Mouse (Mus musculus) CH12.LX (cell line): ENCODE measurements around the gene Selenov. TPM values are rescaled to one million over a fixed set of nuclear protein-coding genes. Genes with fewer than 3 reads are reported as not detected.
"Not testable (repeated sequence)": the region's sequence is repeated elsewhere in the genome, so short reads cannot be mapped to it uniquely, and the experiment has no call there.

Experiments used
- DNase-seq: peaks from one replicate; pipeline ENCODE4 v3.0.0-alpha.2; 2013; ENCODE audit errors: extremely low read depth
- H3K27ac ChIP-seq: 2 replicates; pipeline ENCODE4 v1.5.1; 2012; ENCODE audit warnings: low read depth, mild to moderate bottlenecking, control low read depth, moderate library complexity; ENCODE audit not compliant: insufficient read depth
- H3K27me3 ChIP-seq: replicated peaks from 2 replicates; pipeline ENCODE3; 2012; ENCODE audit warnings: inconsistent platforms
- H3K36me3 ChIP-seq, 2 experiments: replicated peaks in 1 of 2; 2 replicates each; pipeline versions ENCODE3 to v1.6.1; 2012; ENCODE audit warnings: inconsistent platforms in 1 of 2, low read length in 1 of 2, mild to moderate bottlenecking in 1 of 2, mixed read lengths in 1 of 2, moderate library complexity in 1 of 2; ENCODE audit not compliant: control insufficient read depth in 1 of 2, insufficient read depth in 1 of 2
- H3K4me1 ChIP-seq, 2 experiments: 2 replicates each; pipeline ENCODE4 v1.6.1; 2012; ENCODE audit warnings: inconsistent platforms in 1 of 2, moderate library complexity in 1 of 2; ENCODE audit not compliant: insufficient read depth in 2 of 2, control insufficient read depth in 1 of 2
- H3K4me2 ChIP-seq: 2 replicates; pipeline ENCODE4 v1.6.1; 2012; ENCODE audit warnings: low read depth, mild to moderate bottlenecking, control low read depth; ENCODE audit not compliant: poor library complexity, insufficient read depth, severe bottlenecking
- H3K4me3 ChIP-seq, 3 experiments: fragments of 150-350 bp in 1 of 3; sonication (generic) in 1 of 3; replicated peaks in 1 of 3; 2 replicates each; pipeline versions ENCODE3 to v1.5.1; 2011 to 2012; ENCODE audit warnings: low read depth in 2 of 3, low read length in 2 of 3, mild to moderate bottlenecking in 2 of 3, moderate library complexity in 2 of 3, control low read depth in 1 of 3, improper control_type of control experiment in 1 of 3, inconsistent platforms in 1 of 3, mixed read lengths in 1 of 3; ENCODE audit not compliant: poor library complexity in 1 of 3
- H3K79me2 ChIP-seq: replicated peaks from 2 replicates; pipeline ENCODE4 v1.6.1; 2012; ENCODE audit warnings: mild to moderate bottlenecking, moderate library complexity; ENCODE audit not compliant: control insufficient read depth, poor library complexity, insufficient read depth, severe bottlenecking; ENCODE audit errors: extremely low read depth
- H3K9ac ChIP-seq: 2 replicates; pipeline ENCODE4 v1.6.1; 2012; ENCODE audit warnings: low read depth, mild to moderate bottlenecking, control low read depth, moderate library complexity; ENCODE audit not compliant: insufficient read depth
- H3K9me3 ChIP-seq: replicated peaks from 2 replicates; pipeline ENCODE3; 2012; ENCODE audit warnings: low read length, inconsistent platforms, mixed read lengths
- EP300 ChIP-seq: IDR thresholded peaks from 2 replicates; pipeline ENCODE4 v1.6.1; 2011; ENCODE audit warnings: low read length, improper control_type of control experiment
- GABPA ChIP-seq: IDR thresholded peaks from 2 replicates; pipeline ENCODE4 v1.6.1; 2012; ENCODE audit warnings: low read depth, low read length, improper control_type of control experiment, inconsistent platforms; ENCODE audit not compliant: insufficient replicate concordance
- IRF4 ChIP-seq: IDR thresholded peaks from 2 replicates; pipeline ENCODE4 v1.6.1; 2014; ENCODE audit warnings: low read depth, mild to moderate bottlenecking, inconsistent platforms, low read length, improper control_type of control experiment
- KAT2A ChIP-seq: IDR thresholded peaks from 2 replicates; pipeline ENCODE4 v1.6.1; 2012; ENCODE audit warnings: low read length, improper control_type of control experiment, inconsistent platforms; ENCODE audit not compliant: insufficient replicate concordance
- POLR2A ChIP-seq: IDR thresholded peaks from 2 replicates; pipeline ENCODE4 v1.6.1; 2011; ENCODE audit warnings: low read depth, mild to moderate bottlenecking, improper control_type of control experiment, low read length
- ZKSCAN1 ChIP-seq: IDR thresholded peaks from 2 replicates; pipeline ENCODE4 v1.6.1; 2012; ENCODE audit warnings: low read depth, inconsistent platforms, low read length, improper control_type of control experiment, borderline replicate concordance
- dilution Hi-C: fragments of 300-500 bp; cut with MboI; formaldehyde crosslinking; loops from 2 replicates; pipeline ENCODE4 v1.14.3; 2020; ENCODE audit warnings: low sequenced_read_pairs; ENCODE audit not compliant: extremely low pct_unique_long_range_greater_than_20kb, extremely low pct_ligation_motif_present
- in situ Hi-C: fragments of 300-500 bp; cut with MboI; formaldehyde crosslinking; loops from 3 replicates; pipeline ENCODE4 v1.14.3; 2019; ENCODE audit warnings: low sequenced_read_pairs, low pct_ligation_motif_present, low pct_unique_long_range_greater_than_20kb, mixed read lengths
- polyA plus RNA-seq: library from polyadenylated mRNA; unstranded; fragments of >175 nt; gene quantifications from 2 replicates; pipeline ENCODE4 v1.2.1, GENCODE M21; 2012; ENCODE audit warnings: low read depth; ENCODE audit not compliant: insufficient read length
- total RNA-seq, 2 experiments: library from RNA; depleted of rRNA; stranded (reverse); fragments of 300-350 nt in 1 of 2; fragments of >200 nt in 1 of 2; gene quantifications; 2 replicates each; pipeline ENCODE4 v1.2.3; 2012 to 2014

Selenov gene
- total and polyA plus RNA-seq, 3 experiments = not detected

DNA sequence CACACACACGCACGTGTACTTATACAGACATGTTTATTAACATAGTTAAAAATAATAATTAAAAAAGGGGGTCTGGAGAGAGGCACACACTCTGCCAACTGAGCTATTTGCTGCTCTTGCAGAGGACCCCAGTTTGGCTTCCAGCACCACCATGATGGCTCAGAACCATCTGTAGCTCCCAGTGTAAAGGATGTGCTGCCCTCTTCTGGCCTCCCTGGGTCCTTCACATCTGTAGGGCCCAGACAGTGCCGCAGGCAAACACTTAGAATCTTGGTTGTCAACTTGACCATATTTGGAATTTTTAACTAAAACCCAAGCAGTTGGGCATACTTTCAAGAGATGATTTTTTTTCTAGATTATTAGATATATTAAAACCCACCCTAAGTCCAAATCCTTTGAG lies 42.0 kb downstream of the Selenov start:
- TF ChIP-seq EP300 (no peak), KAT2A (no peak), GABPA (no peak), POLR2A (no peak), ZKSCAN1 (no peak), IRF4 (no peak)
- no peak for DNase-seq
- Histone ChIP-seq H3K4me2 (no peak overlapping the region), H3K9me3 (peaks cover 9% of the 10 kb centered on the region), H3K27ac (no peak overlapping the region), H3K27me3 (peaks cover 23% of the 10 kb centered on the region), H3K79me2 (no peaks in the 10 kb centered on the region), H3K4me1 (no peaks in the 10 kb centered on the region), H3K4me3 (no peak overlapping the region), H3K9ac (no peak overlapping the region), H3K36me3 (no peaks in the 10 kb centered on the region)
- in situ Hi-C loops = no loop called here
- dilution Hi-C loops = no loop called here

GRCm38 (mm10) chr7:28243943-28244342 lies 47.0 kb downstream of the Selenov start:
- H3K4me1 ChIP-seq, H3K9ac ChIP-seq, DNase-seq, H3K4me2 ChIP-seq, H3K9me3 ChIP-seq, H3K4me3 ChIP-seq, H3K27me3 ChIP-seq, H3K27ac ChIP-seq, in situ Hi-C loops, H3K79me2 ChIP-seq, dilution Hi-C loops, H3K36me3 ChIP-seq: not testable (repeated sequence)

Other genes with a start within 250 kb of the Selenov start
- gene Psmc4, start 241.1 kb downstream of the Selenov start, total RNA-seq (2012; rRNA removed) = 211 and 287 TPM in 2 replicates
- gene Psmc4, start 241.1 kb downstream of the Selenov start, total RNA-seq (2014; rRNA removed) = 258 and 290 TPM in 2 replicates
- 250 and 272 TPM in 2 replicates for gene Psmc4, start 241.1 kb downstream of the Selenov start, polyA plus RNA-seq
- not detected in 2 replicates for gene Fcgbp, start 219.9 kb downstream of the Selenov start, total RNA-seq (2012; rRNA removed)
- gene Fcgbp, start 219.9 kb downstream of the Selenov start, total RNA-seq (2014; rRNA removed) = not detected in 2 replicates
- not detected in 2 replicates for gene Fcgbp, start 219.9 kb downstream of the Selenov start, polyA plus RNA-seq
- 0.34 and 0.64 TPM in 2 replicates for gene 9530053A07Rik, start 161.7 kb downstream of the Selenov start, total RNA-seq (2012; rRNA removed)
- 0.05 and 0.07 TPM in 2 replicates for gene 9530053A07Rik, start 161.7 kb downstream of the Selenov start, total RNA-seq (2014; rRNA removed)
- 0.03 and 0.08 TPM in 2 replicates for gene 9530053A07Rik, start 161.7 kb downstream of the Selenov start, polyA plus RNA-seq
- 180 and 214 TPM in 2 replicates for gene Fbl, start 121.5 kb downstream of the Selenov start, total RNA-seq (2012; rRNA removed)
- gene Fbl, start 121.5 kb downstream of the Selenov start, total RNA-seq (2014; rRNA removed) = 140 and 151 TPM in 2 replicates
- gene Fbl, start 121.5 kb downstream of the Selenov start, polyA plus RNA-seq = 426 and 516 TPM in 2 replicates
- gene Dyrk1b, start 111.7 kb downstream of the Selenov start, total RNA-seq (2012; rRNA removed) = 0.47 and 0.67 TPM in 2 replicates
- gene Dyrk1b, start 111.7 kb downstream of the Selenov start, total RNA-seq (2014; rRNA removed) = 0.26 TPM in 1 of 2 replicates, not detected in the other
- gene Dyrk1b, start 111.7 kb downstream of the Selenov start, polyA plus RNA-seq = 0.51 and 0.60 TPM in 2 replicates
- gene Eid2, start 23.3 kb downstream of the Selenov start, total RNA-seq (2012; rRNA removed) = not detected in 2 replicates
- not detected in 2 replicates for gene Eid2, start 23.3 kb downstream of the Selenov start, total RNA-seq (2014; rRNA removed)
- not detected in 2 replicates for gene Eid2, start 23.3 kb downstream of the Selenov start, polyA plus RNA-seq
- gene Eid2b, start 13.4 kb downstream of the Selenov start, total RNA-seq (2012; rRNA removed) = 3.2 and 3.3 TPM in 2 replicates
- gene Eid2b, start 13.4 kb downstream of the Selenov start, total RNA-seq (2014; rRNA removed) = 3.2 and 3.8 TPM in 2 replicates
- 1.6 and 1.8 TPM in 2 replicates for gene Eid2b, start 13.4 kb downstream of the Selenov start, polyA plus RNA-seq
- gene Dll3, start 11.1 kb upstream of the Selenov start, total RNA-seq (2012; rRNA removed) = 0.21 TPM in 1 of 2 replicates, not detected in the other
- 0.11 TPM in 1 of 2 replicates, not detected in the other for gene Dll3, start 11.1 kb upstream of the Selenov start, total RNA-seq (2014; rRNA removed)
- gene Dll3, start 11.1 kb upstream of the Selenov start, polyA plus RNA-seq = 0.29 and 0.44 TPM in 2 replicates
- gene Timm50, start 20.9 kb upstream of the Selenov start, total RNA-seq (2012; rRNA removed) = 126 and 134 TPM in 2 replicates
- 79.4 and 86.3 TPM in 2 replicates for gene Timm50, start 20.9 kb upstream of the Selenov start, total RNA-seq (2014; rRNA removed)
- gene Timm50, start 20.9 kb upstream of the Selenov start, polyA plus RNA-seq = 108 and 145 TPM in 2 replicates
- 67.3 and 76.2 TPM in 2 replicates for gene Supt5, start 47.6 kb upstream of the Selenov start, total RNA-seq (2012; rRNA removed)
- gene Supt5, start 47.6 kb upstream of the Selenov start, total RNA-seq (2014; rRNA removed) = 33.8 and 35.5 TPM in 2 replicates
- 111 and 118 TPM in 2 replicates for gene Supt5, start 47.6 kb upstream of the Selenov start, polyA plus RNA-seq
- 1,915 and 2,040 TPM in 2 replicates for gene Rps16, start 59.5 kb upstream of the Selenov start, total RNA-seq (2012; rRNA removed)
- 42.7 and 66.7 TPM in 2 replicates for gene Rps16, start 59.5 kb upstream of the Selenov start, total RNA-seq (2014; rRNA removed)
- gene Rps16, start 59.5 kb upstream of the Selenov start, polyA plus RNA-seq = 1,205 and 1,254 TPM in 2 replicates
- gene Plekhg2, start 81.4 kb upstream of the Selenov start, total RNA-seq (2012; rRNA removed) = 3.3 and 4.7 TPM in 2 replicates
- 0.39 and 0.43 TPM in 2 replicates for gene Plekhg2, start 81.4 kb upstream of the Selenov start, total RNA-seq (2014; rRNA removed)
- 5.2 and 5.5 TPM in 2 replicates for gene Plekhg2, start 81.4 kb upstream of the Selenov start, polyA plus RNA-seq
- 2.8 and 3.5 TPM in 2 replicates for gene Zfp36, start 89.1 kb upstream of the Selenov start, total RNA-seq (2012; rRNA removed)
- 1.1 and 1.9 TPM in 2 replicates for gene Zfp36, start 89.1 kb upstream of the Selenov start, total RNA-seq (2014; rRNA removed)
- 8.9 and 9.9 TPM in 2 replicates for gene Zfp36, start 89.1 kb upstream of the Selenov start, polyA plus RNA-seq
- gene Med29, start 101.5 kb upstream of the Selenov start, total RNA-seq (2012; rRNA removed) = 23.5 and 27.8 TPM in 2 replicates
- gene Med29, start 101.5 kb upstream of the Selenov start, total RNA-seq (2014; rRNA removed) = 19.4 and 19.8 TPM in 2 replicates
- 25.4 and 26.9 TPM in 2 replicates for gene Med29, start 101.5 kb upstream of the Selenov start, polyA plus RNA-seq
- 45.9 and 71.0 TPM in 2 replicates for gene Paf1, start 101.8 kb upstream of the Selenov start, total RNA-seq (2012; rRNA removed)
- gene Paf1, start 101.8 kb upstream of the Selenov start, total RNA-seq (2014; rRNA removed) = 42.2 and 57.8 TPM in 2 replicates
- 105 and 151 TPM in 2 replicates for gene Paf1, start 101.8 kb upstream of the Selenov start, polyA plus RNA-seq
- 64.3 and 87.9 TPM in 2 replicates for gene Gmfg, start 146.3 kb upstream of the Selenov start, total RNA-seq (2012; rRNA removed)
- gene Gmfg, start 146.3 kb upstream of the Selenov start, total RNA-seq (2014; rRNA removed) = 51.6 and 52.3 TPM in 2 replicates
- gene Gmfg, start 146.3 kb upstream of the Selenov start, polyA plus RNA-seq = 45.1 and 45.9 TPM in 2 replicates
- gene Lrfn1, start 160.8 kb upstream of the Selenov start, total RNA-seq (2012; rRNA removed) = 1.9 and 2.7 TPM in 2 replicates
- gene Lrfn1, start 160.8 kb upstream of the Selenov start, total RNA-seq (2014; rRNA removed) = 0.31 and 0.67 TPM in 2 replicates
- gene Lrfn1, start 160.8 kb upstream of the Selenov start, polyA plus RNA-seq = 0.99 and 1.00 TPM in 2 replicates
- not detected in 2 replicates for gene Ifnl2, start 219.3 kb upstream of the Selenov start, total RNA-seq (2012; rRNA removed)
- not detected in 2 replicates for gene Ifnl2, start 219.3 kb upstream of the Selenov start, total RNA-seq (2014; rRNA removed)
- gene Ifnl2, start 219.3 kb upstream of the Selenov start, polyA plus RNA-seq = not detected in 2 replicates
- gene Ifnl3, start 231.7 kb upstream of the Selenov start, total RNA-seq (2012; rRNA removed) = not detected in 2 replicates
- not detected in 2 replicates for gene Ifnl3, start 231.7 kb upstream of the Selenov start, total RNA-seq (2014; rRNA removed)
- not detected in 2 replicates for gene Ifnl3, start 231.7 kb upstream of the Selenov start, polyA plus RNA-seq
- not detected in 2 replicates for gene Sycn, start 249.7 kb upstream of the Selenov start, total RNA-seq (2012; rRNA removed)
- gene Sycn, start 249.7 kb upstream of the Selenov start, total RNA-seq (2014; rRNA removed) = not detected in 2 replicates
- gene Sycn, start 249.7 kb upstream of the Selenov start, polyA plus RNA-seq = not detected in 2 replicates